Mouse (Mus musculus) brain, embryonic 14.5 days (tissue): ENCODE results near the gene Med21.

Experiments used
- CTCF ChIP-seq: fragments of 200-500 bp; IDR thresholded peaks from 2 replicates; pipeline ENCODE4 v1.5.1; 2012; ENCODE audit warnings: inconsistent platforms, mild to moderate bottlenecking, moderate library complexity, borderline replicate concordance; ENCODE audit not compliant: insufficient read depth, insufficient read length; ENCODE audit errors: extremely low read depth
- POLR2A ChIP-seq: fragments of 200-500 bp; IDR thresholded peaks from 2 replicates; pipeline ENCODE4 v1.6.1; 2012; ENCODE audit warnings: mild to moderate bottlenecking, inconsistent platforms, borderline replicate concordance; ENCODE audit not compliant: poor library complexity, insufficient read depth, insufficient read length, severe bottlenecking; ENCODE audit errors: extremely low read depth

DNA sequence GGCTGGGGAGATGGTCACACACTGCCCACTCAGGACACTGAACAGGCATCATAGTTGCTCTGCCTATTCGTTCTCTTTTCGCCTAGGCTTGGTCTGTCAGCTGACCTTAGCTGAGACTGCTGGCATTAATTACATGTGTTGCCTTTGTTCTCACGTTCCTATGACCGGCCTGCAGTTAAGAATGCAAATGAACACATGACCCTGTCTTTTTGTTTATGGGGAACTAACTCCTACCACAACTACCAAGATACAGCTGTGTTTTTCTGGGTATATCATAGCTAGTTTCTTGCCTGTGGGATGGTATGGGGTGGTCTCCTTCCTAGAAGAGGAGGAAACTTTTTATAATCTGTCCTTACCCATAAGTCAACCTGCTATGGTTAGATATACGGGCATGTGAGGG lies 46.5 kb downstream of the Med21 start:
- TF ChIP-seq CTCF (no peak), POLR2A (no peak)
